Mouse (Mus musculus) MN1 (cell line): ENCODE measurements around the gene Col4a1.

Source experiments
- DNase-seq: peaks from one replicate; pipeline ENCODE4 v3.0.0-alpha.2; 2016; ENCODE audit warnings: low spot score

Gene Col4a1

DNA sequence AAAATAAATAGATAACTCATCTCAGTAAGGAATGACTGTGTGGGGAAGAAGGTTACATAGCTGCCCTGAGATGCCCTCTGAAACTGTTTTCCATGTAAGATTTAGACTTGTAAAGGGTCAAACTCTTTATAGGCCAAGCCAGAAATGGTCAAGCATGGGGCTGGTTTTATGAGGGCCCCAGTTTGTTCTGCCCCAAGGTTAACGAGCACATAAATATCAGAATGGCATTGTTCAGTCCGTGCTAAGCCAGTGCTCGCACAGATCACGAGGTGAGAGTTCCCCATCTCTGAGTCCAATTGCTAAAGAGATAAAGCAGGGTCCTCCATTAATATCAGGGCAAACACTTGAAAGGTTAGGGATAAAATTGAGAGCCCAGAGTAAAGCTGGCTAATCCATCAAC lies 79.6 kb downstream of the Col4a1 start:
- DNase-seq: no peak

DNA sequence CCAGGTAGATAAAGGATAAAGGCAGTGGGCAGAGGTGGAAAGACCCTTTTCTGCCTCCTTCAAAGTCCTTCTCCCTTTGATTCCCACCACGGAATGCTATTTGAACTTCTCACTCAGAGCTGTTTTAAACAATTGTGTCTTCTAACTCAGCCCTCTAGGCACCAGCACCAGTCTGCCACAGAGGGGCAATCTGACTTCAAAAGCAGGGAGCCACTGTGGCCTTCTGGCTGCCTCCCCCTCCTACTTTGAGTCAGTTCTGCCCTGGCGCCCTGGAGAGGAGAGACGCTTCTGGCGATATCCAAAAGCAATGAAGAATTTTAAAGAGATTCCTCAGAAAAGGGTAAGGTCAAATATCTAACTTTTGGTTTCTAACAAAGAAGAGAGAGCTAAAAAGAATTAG lies 82.3 kb downstream of the Col4a1 start:
- no peak for DNase-seq

DNA sequence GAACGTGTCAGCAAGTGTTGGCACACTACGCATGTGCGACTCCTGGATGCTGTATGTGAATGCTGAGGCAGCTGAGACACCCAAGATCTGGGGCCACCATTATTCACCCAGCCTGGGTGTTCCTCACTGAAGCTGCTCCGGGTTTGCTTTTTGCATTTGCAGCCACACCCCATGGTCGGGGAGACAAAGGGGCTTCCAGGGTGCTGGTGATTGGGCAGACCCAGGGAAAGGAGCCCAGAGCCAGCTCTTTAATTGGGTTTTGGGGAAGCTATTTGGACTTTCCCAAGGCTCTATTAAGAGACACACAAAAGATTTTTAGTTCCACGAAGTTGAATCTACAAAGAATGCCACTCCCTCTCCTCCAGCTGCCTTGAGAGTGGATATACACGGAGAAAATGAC lies 85.2 kb downstream of the Col4a1 start:
- no peak for DNase-seq

DNA sequence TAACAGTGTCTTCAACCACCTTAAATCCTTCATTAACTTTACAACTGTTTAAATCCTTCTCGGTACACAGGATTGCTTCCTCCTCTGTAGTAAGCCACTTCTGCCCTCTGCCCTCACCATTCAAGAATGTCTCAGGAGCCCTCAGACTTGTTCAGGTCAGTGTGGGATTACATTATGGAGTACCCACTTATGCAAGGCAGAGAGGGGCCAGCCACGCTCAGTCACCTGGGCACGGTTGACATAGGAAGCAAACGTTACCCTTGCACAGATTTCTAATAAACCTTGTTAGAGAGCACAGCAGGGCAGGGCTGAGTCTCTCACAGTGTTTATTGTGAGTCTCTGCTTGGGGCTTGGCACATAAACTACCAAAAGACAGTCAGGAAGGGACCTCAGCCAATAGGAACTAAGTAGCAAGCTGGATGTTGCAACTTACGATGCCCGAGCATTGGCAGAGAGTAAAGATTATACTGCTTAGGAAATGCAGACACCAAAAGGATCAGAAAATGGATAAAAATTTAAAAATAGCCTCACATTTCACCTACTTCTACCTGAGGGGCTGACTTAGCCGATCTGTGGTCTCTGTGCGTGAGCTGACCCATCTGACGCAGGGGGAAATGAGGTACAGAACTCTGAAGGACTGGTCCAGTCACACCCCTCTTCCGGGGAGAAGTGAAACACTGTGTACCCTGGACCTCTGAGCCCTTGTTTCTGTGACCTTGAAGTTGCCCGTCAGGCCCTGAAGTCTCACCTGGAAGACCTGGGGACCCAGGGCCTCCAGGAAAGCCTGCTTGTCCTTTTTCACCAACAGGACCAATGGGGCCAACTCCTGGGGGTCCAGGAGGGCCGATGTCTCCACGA lies 86.8 kb downstream of the Col4a1 start:
- no peak for DNase-seq

DNA sequence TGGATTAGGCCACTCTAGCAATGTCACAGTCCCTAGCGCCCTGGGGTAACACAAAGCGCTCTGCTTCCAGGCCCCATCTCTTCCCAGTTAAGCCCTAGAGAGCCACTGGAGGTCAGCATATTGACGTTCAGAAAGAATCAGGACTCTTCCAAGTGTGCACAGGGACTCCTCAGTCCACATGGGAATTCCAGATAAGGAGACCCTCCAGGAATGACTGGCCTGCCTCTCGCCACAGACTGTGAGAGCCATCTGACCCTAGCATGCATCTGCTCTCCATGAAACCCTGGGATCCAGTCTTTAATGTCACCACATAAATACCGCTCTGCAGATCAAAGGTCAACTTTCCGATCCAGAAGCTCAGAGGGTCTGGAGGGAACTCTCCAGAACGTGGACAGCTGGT lies 88.4 kb downstream of the Col4a1 start:
- no peak for DNase-seq

DNA sequence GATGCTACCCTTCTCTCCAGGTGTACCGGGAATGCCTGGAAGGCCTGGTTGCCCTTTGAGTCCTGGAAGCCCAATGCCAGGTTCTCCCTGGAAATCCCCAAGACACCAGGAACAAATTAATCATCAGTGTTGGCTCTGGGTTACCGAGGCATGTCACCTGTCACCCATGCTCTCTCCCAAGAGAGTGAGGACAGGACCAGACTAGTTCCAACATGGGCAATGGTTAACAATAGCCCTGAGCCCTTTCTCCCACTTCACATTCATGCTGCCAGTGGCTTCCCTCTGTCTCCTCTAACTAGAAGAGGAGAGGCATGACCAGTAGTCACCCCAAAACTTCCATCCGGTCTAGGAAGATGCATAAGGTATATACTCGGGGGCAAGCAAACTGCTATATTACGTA lies 91.3 kb downstream of the Col4a1 start:
- DNase-seq: no peak

DNA sequence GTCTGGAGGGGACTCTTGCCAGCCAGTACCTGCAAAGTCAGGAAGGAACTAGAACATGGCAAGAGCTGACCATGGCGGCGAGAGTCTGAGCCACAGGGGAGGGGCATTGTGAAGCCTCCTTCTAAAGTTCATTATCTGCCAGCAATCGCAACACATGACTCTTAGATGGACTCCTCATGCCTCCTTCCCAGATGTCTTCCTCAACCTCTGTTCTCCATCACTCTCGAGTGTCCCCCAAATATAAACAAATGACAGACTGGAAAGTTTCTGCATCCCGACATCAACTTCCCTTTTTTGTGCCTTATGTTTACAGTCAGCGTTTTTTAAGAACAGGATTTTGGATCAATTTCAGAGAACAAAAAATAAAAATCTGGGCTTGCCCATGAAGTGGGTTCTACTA lies 93.3 kb downstream of the Col4a1 start:
- DNase-seq: no peak

DNA sequence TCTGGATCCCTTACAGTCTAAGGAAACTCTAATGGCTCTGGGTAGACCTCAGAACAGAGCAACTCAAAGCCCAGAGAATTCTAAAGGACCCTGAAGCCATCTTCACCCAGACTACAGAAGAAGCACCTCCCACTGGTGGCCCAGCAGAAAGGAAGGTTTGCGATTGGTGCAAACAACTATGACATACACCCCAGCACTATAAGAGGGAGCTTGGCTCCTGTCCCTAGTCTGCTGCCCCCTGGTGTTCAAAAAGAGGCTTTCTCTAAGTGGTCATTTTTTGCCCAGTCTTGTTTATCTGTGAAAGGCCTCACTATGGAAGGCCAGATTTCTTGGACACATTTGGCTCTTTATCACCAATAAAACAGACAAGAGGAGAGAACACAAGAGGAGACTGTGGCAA lies 97.4 kb downstream of the Col4a1 start:
- peak; percentile 83 for DNase-seq

DNA sequence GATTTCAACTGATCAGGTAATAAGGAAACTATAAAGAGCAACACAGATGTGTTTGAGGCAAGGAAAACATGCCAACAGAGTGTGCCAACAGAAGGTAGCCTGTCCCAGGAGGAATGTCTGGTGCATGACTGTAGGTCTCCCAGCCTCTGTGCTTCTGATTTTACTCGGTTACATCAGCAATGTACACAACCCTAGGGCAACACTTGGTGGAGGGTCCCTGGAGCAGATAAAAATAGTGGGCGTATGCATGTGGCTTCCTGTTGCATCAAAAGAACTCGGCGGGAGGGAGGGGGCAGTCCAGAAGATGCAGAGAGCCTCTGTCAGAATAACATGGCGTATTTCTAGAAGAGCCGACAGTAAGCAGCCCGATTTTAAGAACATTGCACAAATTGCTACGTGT lies 106.1 kb downstream of the Col4a1 start:
- peak; percentile 56 for DNase-seq

DNA sequence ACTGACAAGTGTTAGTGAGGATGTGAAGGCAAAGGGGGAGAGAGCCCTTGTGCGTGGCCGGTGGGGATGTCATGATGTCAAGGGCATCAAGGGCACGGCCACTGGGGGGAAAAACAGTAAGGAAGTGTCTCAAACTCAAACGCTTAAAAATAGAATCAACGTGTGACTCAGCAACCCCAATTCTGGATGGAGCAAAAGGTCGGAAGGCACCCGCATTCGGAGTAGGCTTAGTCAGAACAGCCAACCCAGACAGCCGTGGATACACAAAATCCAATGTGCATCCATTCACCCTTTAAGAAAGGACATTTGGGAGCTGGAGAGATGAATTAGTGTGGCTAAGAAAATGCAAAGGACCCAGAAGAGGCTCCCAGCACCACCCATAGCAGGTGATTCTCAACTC lies 107.1 kb downstream of the Col4a1 start:
- DNase-seq: no peak

DNA sequence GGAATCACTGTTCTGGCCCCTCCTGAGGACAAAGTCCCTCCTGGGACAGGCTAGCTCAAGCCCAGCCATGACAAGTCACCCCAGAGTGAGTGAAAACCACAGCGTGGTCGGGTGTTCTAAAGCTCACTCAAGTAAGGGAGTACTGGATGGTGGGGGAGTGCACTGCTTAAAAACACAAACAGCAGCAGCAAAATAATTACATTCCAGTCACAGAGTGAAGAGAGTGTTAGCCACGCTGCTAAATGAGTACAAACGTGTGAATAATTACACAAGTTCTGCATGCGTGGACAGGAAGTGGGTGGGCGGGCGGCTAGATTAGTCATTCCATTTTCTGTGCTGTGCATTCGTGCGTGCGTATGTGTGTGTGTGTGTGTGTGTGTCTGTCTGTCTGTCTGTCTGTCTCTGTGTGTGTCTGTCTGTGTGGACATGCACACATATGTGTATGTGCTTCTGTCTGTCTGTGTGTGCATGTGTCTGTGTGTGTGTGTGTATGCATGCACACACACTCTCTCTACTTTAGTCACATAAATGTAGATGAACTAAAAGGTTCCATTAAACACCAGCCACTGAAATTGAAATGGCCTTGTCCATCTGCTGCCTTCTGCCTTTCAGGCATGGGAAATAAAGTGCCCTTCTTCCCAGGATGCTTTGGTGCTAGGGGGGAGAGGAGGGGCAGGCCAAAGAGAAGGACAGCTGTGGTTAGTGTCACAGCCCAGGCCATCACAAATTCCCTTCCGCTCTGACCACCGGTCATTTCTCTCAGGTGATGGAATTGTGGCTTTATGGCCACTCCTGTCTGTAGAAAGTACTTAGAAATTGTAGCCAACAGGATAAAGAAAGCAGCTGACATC lies 109.1 kb downstream of the Col4a1 start:
- DNase-seq: no peak

DNA sequence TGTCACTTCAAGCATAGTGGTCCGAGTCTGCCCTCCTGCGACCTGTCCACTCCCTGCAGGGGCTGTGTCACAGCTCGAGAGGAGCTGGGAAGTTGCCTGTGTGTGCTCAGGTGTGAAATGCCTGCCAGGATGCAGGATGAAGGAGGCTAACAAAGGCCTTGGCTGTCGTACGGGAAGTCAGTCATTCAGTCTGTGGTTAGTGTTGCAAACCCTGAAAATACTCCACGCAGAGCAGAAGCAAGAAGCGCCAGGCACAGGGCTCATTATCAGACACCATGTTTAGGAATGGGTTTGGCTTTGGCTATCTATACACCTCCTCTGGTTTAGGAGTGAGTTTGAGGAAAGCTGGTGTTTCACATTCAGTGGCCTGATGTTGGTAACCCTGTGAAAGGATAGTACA lies 114.0 kb downstream of the Col4a1 start:
- no peak for DNase-seq

DNA sequence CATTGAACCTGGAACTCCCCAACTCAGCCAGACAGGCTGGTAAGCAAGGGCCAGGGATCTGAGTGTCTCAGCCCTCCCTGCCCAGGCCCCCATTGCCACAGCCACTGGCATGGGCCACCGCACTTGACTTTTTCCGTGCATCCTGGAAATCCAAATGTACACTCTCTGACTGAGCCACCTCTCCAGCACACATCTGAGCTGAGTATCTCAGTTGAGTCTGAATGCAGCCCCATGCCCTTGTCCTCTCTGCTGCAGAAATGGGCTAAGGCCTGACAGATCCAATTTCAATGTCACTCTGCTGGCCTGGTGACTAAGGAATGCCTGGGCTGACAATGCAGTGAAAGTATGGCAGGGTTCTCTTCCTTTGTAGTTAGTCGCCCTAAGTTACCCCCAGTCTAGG lies 114.6 kb downstream of the Col4a1 start:
- no peak for DNase-seq

DNA sequence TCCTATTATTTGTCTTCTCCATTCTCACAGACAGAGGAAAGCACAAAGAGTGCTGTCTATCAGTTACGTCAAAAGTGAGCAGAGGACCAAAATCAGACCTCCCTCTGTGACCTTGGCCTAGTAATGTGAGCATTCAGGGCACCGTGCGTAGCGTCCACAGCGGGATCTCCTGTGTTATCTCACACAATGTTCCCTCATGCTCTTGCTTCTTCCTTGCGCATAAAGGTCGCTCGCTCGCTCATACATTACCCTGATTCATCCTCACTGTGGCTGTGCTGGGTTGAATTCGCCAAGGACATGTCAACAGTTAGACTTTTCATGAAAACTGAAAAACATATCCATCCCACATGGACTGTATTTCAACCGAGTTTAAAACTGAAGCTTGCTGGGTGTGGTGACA lies 115.4 kb downstream of the Col4a1 start:
- no peak for DNase-seq

DNA sequence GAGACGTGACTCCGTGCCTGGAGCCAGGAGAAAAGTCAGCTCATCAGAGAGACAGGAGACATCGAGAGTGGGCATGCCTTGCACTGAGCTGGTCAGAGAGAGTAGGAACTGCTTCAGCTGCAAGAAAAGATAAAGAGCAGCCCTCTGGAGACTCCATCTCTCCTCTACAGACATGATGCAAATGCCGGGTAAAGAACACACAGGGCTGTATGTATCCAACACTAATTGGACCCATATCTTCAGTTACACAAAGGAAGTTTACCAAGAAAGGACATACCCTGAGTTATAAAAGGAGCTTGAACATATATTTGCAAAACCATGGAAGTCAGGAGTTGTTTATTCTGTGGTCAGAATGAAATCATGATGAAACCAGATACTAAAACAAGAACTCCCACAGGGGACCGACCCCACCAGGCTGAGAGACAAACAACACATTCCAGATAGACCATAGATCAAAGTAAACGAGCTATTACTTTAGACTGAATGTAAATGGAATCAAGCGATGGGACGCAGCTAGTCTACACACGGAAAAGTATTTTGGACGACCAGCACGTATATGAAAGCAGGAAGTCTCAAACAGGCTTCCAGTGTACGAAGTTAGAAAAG lies 119.8 kb downstream of the Col4a1 start:
- no peak for DNase-seq

DNA sequence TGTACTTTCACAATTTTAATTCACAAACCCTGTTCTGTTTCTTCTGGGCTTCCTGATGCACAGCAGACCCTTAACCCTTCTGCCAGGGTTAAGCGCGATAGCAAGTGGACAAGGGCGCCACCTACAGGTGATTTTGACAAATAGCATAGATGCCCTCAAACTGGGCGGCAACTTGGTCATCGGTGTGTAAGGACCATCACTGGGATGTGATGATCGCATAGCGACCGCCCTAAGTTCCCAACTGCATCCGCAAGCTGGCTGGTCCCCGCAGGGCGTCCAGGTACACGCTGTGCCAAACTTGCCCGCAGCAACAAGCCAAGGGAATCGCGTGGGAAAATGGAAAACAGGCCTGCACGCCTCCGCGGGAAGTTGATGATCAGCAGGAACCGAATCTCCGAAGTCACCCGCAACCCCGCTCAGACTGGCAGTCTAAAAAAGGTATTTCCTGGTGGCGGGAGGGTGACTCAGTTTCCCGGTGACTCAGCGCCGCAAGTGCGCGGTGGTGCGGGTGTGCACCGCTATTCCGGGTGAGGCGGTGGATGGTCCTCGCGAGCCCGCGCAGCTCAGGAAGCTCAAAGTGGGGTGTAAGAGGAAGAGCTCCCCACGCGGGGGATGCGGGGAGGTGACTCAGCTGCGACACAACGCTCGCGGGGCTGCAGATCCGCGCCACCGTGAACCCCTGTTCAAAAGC lies 124.9 kb downstream of the Col4a1 start:
- peak; percentile 95 for DNase-seq

DNA sequence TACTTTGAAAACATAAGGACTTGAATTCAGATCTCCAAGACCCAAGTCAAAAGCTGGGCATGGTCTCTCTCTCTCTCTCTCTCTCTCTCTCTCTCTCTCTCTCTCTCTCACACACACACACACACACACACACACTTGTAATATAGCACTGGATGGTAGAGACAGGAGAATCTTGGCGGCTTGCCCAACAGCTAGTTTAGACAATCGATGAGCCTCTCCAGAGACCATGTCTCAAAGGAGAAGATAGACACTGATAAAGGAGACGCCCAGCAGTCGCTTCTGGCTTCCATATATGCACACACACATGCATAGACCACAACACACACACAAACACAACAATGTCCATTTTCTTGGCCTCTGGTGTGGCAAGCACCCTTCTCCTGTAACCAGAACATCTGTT lies 126.2 kb downstream of the Col4a1 start:
- DNase-seq: peak; percentile 94

DNA sequence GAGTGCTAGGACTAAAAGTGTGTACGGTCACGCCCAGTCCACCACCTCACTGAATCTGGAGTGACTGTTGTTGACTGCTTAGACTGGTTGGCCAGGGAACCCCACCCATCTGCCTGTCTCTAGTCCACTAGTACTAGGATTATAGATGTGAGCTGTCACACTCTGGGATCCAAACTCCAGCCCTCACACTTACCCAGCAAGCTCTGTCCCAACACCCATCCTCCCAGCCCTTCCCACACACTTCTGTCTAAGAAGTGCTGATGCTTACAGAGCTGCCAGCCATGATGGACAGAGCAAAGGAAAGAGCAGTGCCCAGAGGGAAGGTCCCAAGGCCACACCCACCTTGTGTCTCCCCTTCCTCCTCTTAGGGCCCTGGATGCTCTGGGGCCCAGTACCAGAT lies 127.0 kb downstream of the Col4a1 start:
- DNase-seq: no peak

DNA sequence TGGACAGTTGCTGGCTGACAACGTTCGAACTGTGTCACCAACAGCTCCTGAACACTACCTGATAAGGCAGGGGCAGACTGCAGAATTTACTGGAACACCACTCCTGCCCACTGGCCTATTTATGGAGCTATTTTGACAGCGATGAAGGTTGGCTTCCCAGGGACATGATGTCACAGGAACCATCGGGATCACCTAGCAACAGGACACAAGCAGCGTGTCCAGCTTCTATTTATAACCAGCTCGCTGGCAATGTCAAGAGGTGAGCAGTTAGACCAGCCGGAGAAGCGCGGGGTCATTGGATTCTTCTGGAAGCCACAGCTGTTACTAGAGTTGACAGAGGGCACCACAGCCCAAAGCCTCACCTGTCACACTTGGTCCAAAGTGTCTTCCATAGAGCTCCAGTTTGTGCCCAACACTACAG lies 129.0 kb downstream of the Col4a1 start:
- DNase-seq: peak; percentile 22

DNA sequence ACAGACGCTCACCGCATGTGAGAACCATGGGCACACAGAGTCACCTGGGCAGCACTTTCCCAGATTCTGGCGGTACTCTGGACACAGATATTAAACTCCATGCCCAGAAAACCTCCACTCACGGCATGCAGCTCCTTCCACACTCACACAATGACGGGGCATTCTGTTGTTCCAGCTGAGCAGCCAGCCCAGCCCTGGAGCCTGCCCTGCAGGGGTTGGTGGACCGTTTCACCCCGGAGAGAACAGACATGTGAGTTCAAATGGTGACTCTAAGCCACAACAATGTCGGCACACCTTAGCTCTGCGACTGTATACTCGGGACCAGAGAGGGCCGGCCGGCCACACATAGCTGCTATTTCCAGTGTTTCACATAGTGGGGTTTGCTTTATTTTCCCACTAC lies 130.0 kb downstream of the Col4a1 start:
- no peak for DNase-seq

DNA sequence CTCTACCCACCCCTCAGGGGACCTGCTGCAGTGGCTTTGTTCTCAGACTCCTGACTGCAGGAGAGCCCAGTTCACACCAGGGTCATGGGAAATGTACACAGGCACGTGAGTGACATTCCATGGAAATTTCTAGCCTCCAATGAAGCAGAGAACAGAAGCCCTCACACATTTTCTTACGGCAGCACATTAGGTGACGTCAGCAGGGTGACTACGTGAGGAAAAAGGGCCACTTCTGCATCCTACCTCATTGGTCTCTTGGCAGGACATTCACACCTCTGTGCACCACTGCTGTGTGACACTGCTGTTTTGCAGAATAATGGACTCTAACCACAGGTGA lies 130.5 kb downstream of the Col4a1 start:
- no peak for DNase-seq

DNA sequence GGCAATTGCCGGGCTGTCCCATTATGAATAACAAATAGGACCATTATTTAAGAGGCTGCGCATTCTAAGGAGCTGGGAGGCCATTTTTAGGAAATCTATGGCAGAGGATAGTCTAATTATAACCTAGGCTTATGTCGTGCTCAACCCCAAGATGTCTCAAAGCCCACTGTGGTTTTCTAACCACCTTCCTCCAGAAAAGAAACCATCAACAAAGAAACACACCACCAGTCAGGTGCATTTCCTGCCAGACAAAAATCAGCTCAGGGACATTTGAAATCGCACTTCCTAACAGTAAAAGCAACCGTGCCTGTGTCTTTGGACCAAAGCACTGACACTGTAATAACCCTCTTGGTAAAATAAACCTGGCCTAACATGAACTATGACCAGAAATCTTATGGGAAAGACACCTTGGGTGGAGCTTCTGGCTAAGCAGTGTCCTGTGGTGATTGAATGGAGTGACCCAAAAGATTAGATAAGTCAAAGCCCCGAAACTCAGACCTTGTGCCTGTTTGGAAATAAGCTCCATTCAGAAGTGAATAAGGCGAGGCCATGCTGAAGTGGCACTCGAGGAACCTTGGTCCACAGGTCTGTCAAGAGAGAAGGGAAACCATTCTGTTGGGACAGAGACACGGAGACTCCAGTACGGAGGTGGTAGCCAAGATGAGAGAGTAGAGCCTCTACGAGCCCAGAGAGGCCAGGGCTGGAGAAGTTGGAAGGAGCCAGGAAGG lies 131.0 kb downstream of the Col4a1 start:
- DNase-seq: no peak
